Mouse (Mus musculus): Measurements from ENCODE around the gene Nt5c1b.

Gene Nt5c1b

GRCm38 (mm10) chr12:10369673-10370072 is at the start of gene Nt5c1b:
Gene Nt5c1b, plus strand, starts transcription at chr12:10369973.
- no peak for DNase-seq (ENCODE audit: low read depth)

- peak; percentile 80 for DNase-seq (ENCODE audit: low read depth)
Observed at GRCm38 (mm10) chr12:10327651-10328050, 42.1 kb upstream of the Nt5c1b start.

- DNase-seq (ENCODE audit: low read depth): peak; percentile 66
Observed at GRCm38 (mm10) chr12:10329460-10329859, 40.3 kb upstream of the Nt5c1b start.

GRCm38 (mm10) chr12:10340604-10341003 is 29.2 kb upstream of the Nt5c1b start:
- DNase-seq (ENCODE audit: low read depth): no peak

GRCm38 (mm10) chr12:10350706-10351105 is 19.1 kb upstream of the Nt5c1b start:
- DNase-seq (ENCODE audit: low read depth): no peak

GRCm38 (mm10) chr12:10357756-10358155 is 12.0 kb upstream of the Nt5c1b start:
- DNase-seq (ENCODE audit: low read depth): no peak

GRCm38 (mm10) chr12:10390671-10391441 is 21.1 kb downstream of the Nt5c1b start, which contains the start of gene Rdh14:
Gene Rdh14, plus strand, starts transcription at chr12:10390772.
- DNase-seq (ENCODE audit: low read depth): peak; percentile 98

- DNase-seq (ENCODE audit: low read depth): no peak
Observed at GRCm38 (mm10) chr12:10400788-10401187, 31.0 kb downstream of the Nt5c1b start.

GRCm38 (mm10) chr12:10402421-10403115 is 32.8 kb downstream of the Nt5c1b start:
- no peak for DNase-seq (ENCODE audit: low read depth)

- peak; percentile 68 for DNase-seq (ENCODE audit: low read depth)
Observed at GRCm38 (mm10) chr12:10410511-10411179, 40.9 kb downstream of the Nt5c1b start.

- DNase-seq (ENCODE audit: low read depth): peak; percentile 75
Observed at GRCm38 (mm10) chr12:10411453-10411852, 41.7 kb downstream of the Nt5c1b start.

- DNase-seq (ENCODE audit: low read depth): peak; percentile 72
Observed at GRCm38 (mm10) chr12:10422347-10422746, 52.6 kb downstream of the Nt5c1b start.

GRCm38 (mm10) chr12:10425982-10426863 is 56.5 kb downstream of the Nt5c1b start:
- DNase-seq (ENCODE audit: low read depth): peak; percentile 24

- DNase-seq (ENCODE audit: low read depth): no peak
Observed at GRCm38 (mm10) chr12:10430999-10431398, 61.2 kb downstream of the Nt5c1b start.

- DNase-seq (ENCODE audit: low read depth): peak; percentile 97
Observed at GRCm38 (mm10) chr12:10438054-10439001, 68.6 kb downstream of the Nt5c1b start.
